Mouse (Mus musculus) E14TG2a.4 (cell line): Measurements from ENCODE around the gene B3gnt9.

Source experiments
- CTCF ChIP-seq: conservative IDR thresholded peaks from 2 replicates; pipeline ENCODE4 v1.5.1; 2014; ENCODE audit warnings: low read length
- NANOG ChIP-seq: IDR thresholded peaks from 2 replicates; pipeline ENCODE4 v1.6.1; 2014; ENCODE audit warnings: borderline replicate concordance, low read length, mixed read lengths
- POU5F1 ChIP-seq: IDR thresholded peaks from 2 replicates; pipeline ENCODE4 v1.6.1; 2014; ENCODE audit warnings: low read length, borderline replicate concordance

- peak; percentile 58 for TF ChIP-seq CTCF
- TF ChIP-seq POU5F1: no peak
- no peak for TF ChIP-seq NANOG
These were observed 36.9 kb downstream of the B3gnt9 start for GRCm38 (mm10) chr8:105217926-105218522.
